Mouse (Mus musculus): ENCODE measurements around the gene Shank1. TPM values are rescaled to one million over a fixed set of nuclear protein-coding genes. Genes with fewer than 3 reads are reported as not detected.
"Not testable (repeated sequence)": the region's sequence is repeated elsewhere in the genome, so short reads cannot be mapped to it uniquely, and the experiment has no call there.

The Shank1 gene
- polyA plus RNA-seq, 1 experiment, result 51.0 TPM

DNA sequence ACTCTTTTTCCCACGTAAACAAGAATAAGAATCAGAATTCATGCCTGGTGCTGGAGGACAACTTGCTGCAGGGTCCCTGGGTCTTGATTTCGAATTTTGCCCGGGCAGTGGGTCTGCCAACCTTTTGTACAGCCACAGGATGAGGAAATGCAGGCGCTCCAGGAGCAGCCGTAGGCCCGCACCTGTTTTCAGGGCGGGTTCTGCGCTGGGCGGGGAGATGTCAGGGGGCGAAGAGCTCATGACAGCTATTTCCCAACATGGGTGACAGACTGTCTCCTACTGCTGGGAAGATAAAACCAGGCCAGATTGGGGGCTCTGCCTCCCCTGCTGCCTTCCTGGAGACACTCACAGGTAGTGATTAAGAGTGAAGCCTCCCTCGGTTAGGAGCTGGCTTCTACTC is 36.0 kb upstream of the Shank1 start:
- WGBS, result 60% methylated on average over 11 of the region's 11 CpGs
- no peak overlapping the region for H3K27ac ChIP-seq (ENCODE audit: insufficient read depth, low read depth, low read length)
- no peak overlapping the region for H3K4me3 ChIP-seq (ENCODE audit: insufficient read depth, low read depth, low read length)
- no peak for TF ChIP-seq CTCF (IDR thresholded peaks at IDR 0.05; ENCODE audit: insufficient read depth, low read depth, low read length)
- no peaks in the 10 kb centered on the region for H3K4me1 ChIP-seq (ENCODE audit: control insufficient read depth, insufficient read depth, low read length)

GRCm38 (mm10) chr7:44275546-44275945 is 34.5 kb upstream of the Shank1 start:
- no peak overlapping the region for H3K27ac ChIP-seq (ENCODE audit: insufficient read depth, low read depth, low read length)
- TF ChIP-seq CTCF (IDR thresholded peaks at IDR 0.05; ENCODE audit: insufficient read depth, low read depth, low read length) (no peak), POLR2A (IDR thresholded peaks at IDR 0.05; ENCODE audit: insufficient read depth, low read depth, low read length) (no peak)
- 76% methylated on average over 3 of the region's 3 CpGs for WGBS
- no peaks in the 10 kb centered on the region for H3K4me1 ChIP-seq (ENCODE audit: control insufficient read depth, insufficient read depth, low read length)
- H3K4me3 ChIP-seq (ENCODE audit: insufficient read depth, low read depth, low read length), result no peak overlapping the region

GRCm38 (mm10) chr7:44276461-44277249 is 33.4 kb upstream of the Shank1 start:
- WGBS, result 63% methylated on average over 10 of the region's 10 CpGs
- H3K4me1 ChIP-seq (ENCODE audit: control insufficient read depth, insufficient read depth, low read length), result peaks cover 4% of the 10 kb centered on the region
- no peak overlapping the region for H3K27ac ChIP-seq (ENCODE audit: insufficient read depth, low read depth, low read length)
- H3K4me3 ChIP-seq (ENCODE audit: insufficient read depth, low read depth, low read length), result no peak overlapping the region
- TF ChIP-seq CTCF (IDR thresholded peaks at IDR 0.05; ENCODE audit: insufficient read depth, low read depth, low read length), result no peak
- no peak for TF ChIP-seq POLR2A (IDR thresholded peaks at IDR 0.05; ENCODE audit: insufficient read depth, low read depth, low read length)

DNA sequence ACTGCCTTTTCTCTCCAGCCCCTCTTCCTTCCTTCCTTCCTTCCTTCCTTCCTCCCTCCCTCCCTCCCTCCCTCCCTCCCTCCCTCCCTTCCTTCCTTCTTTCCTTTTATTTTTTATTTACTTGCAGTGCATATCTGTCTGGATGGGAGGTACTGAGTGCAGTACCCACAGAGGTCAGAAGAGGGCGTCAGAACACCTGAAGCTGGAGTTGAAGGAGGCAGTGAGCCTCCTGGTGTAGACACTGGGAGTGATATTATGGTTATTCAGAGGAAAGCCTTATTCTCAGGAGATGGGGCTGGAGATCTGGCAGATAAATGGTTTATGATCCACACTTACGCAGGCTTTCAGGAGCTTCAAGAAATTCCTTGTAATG is 32.8 kb upstream of the Shank1 start:
- Histone ChIP-seq H3K4me1 (ENCODE audit: control insufficient read depth, insufficient read depth, low read length) (peaks cover 9% of the 10 kb centered on the region), H3K4me3 (ENCODE audit: insufficient read depth, low read depth, low read length) (no peak overlapping the region), H3K27ac (ENCODE audit: insufficient read depth, low read depth, low read length) (no peak overlapping the region)
- 47% methylated on average over 2 of the region's 2 CpGs for WGBS
- no peak for TF ChIP-seq CTCF (IDR thresholded peaks at IDR 0.05; ENCODE audit: insufficient read depth, low read depth, low read length)
- TF ChIP-seq POLR2A (IDR thresholded peaks at IDR 0.05; ENCODE audit: insufficient read depth, low read depth, low read length), result no peak

- H3K27ac ChIP-seq (ENCODE audit: insufficient read depth, low read depth, low read length), result no peak overlapping the region
- no peak overlapping the region for H3K4me3 ChIP-seq (ENCODE audit: insufficient read depth, low read depth, low read length)
- 47% methylated on average over 1 of the region's 1 CpGs for WGBS
- peaks cover 9% of the 10 kb centered on the region for H3K4me1 ChIP-seq (ENCODE audit: control insufficient read depth, insufficient read depth, low read length)
- TF ChIP-seq CTCF (IDR thresholded peaks at IDR 0.05; ENCODE audit: insufficient read depth, low read depth, low read length), result no peak
- no peak for TF ChIP-seq POLR2A (IDR thresholded peaks at IDR 0.05; ENCODE audit: insufficient read depth, low read depth, low read length)
Observed at GRCm38 (mm10) chr7:44280959-44281358, 29.1 kb upstream of the Shank1 start.

DNA sequence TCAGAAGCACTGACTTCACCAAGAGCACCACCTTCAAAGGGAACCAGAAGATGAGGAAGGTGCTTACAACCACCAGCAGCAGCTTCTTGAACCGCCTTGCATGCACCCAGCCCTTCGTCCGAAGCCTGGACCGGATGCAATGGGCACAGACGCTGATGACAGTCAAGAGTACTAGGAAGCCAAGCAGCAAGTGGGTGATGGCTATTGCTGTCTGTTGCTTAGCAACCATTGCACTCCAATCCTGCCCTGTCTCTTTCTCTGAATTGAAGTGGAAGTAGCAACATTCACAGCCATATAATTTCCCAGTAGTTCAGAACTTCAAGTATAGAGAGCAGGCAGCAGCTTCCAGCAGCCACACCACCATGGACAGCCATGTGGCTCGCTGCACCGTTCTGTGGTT is 28.5 kb upstream of the Shank1 start:
- Histone ChIP-seq H3K4me3 (ENCODE audit: insufficient read depth, low read depth, low read length) (no peak overlapping the region), H3K27ac (ENCODE audit: insufficient read depth, low read depth, low read length) (0 out of 2 replicates have a peak overlapping the region, but pooled peaks have one; percentile 1), H3K4me1 (ENCODE audit: control insufficient read depth, insufficient read depth, low read length) (peaks cover 9% of the 10 kb centered on the region)
- 46% methylated on average over 7 of the region's 7 CpGs for WGBS
- no peak for TF ChIP-seq CTCF (IDR thresholded peaks at IDR 0.05; ENCODE audit: insufficient read depth, low read depth, low read length)
- no peak for TF ChIP-seq POLR2A (IDR thresholded peaks at IDR 0.05; ENCODE audit: insufficient read depth, low read depth, low read length)

DNA sequence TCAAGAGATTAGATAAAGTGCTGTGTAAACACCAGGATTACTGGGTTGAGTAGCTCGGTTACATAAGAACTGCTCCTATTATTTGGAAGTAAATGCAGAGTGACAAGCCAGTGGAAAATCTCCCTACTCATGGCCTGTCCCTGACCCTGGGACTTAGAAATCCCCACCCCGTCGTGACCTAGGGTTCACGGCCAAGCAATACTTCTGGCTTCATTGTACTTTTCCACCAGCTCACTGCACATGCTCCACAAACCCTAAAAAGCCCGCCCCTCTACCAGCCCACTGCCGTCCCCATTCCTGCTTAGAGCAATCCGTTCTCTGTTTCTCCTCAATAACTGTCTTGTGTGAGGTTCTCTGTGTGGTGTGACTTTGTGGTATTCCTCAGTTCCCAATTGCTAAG is 22.3 kb upstream of the Shank1 start:
- TF ChIP-seq POLR2A (IDR thresholded peaks at IDR 0.05; ENCODE audit: insufficient read depth, low read depth, low read length), result no peak
- no peak for TF ChIP-seq CTCF (IDR thresholded peaks at IDR 0.05; ENCODE audit: insufficient read depth, low read depth, low read length)
- Histone ChIP-seq H3K27ac (ENCODE audit: insufficient read depth, low read depth, low read length) (no peak overlapping the region), H3K4me1 (ENCODE audit: control insufficient read depth, insufficient read depth, low read length) (no peaks in the 10 kb centered on the region), H3K4me3 (ENCODE audit: insufficient read depth, low read depth, low read length) (no peak overlapping the region)
- 83% methylated on average over 7 of the region's 7 CpGs for WGBS

- WGBS, result 80% methylated on average over 4 of the region's 4 CpGs
- Histone ChIP-seq H3K4me3 (ENCODE audit: insufficient read depth, low read depth, low read length) (no peak overlapping the region), H3K4me1 (ENCODE audit: control insufficient read depth, insufficient read depth, low read length) (no peaks in the 10 kb centered on the region), H3K27ac (ENCODE audit: insufficient read depth, low read depth, low read length) (no peak overlapping the region)
- TF ChIP-seq CTCF (IDR thresholded peaks at IDR 0.05; ENCODE audit: insufficient read depth, low read depth, low read length) (no peak), POLR2A (IDR thresholded peaks at IDR 0.05; ENCODE audit: insufficient read depth, low read depth, low read length) (no peak)
Observed at GRCm38 (mm10) chr7:44290986-44291385, 19.1 kb upstream of the Shank1 start.

DNA sequence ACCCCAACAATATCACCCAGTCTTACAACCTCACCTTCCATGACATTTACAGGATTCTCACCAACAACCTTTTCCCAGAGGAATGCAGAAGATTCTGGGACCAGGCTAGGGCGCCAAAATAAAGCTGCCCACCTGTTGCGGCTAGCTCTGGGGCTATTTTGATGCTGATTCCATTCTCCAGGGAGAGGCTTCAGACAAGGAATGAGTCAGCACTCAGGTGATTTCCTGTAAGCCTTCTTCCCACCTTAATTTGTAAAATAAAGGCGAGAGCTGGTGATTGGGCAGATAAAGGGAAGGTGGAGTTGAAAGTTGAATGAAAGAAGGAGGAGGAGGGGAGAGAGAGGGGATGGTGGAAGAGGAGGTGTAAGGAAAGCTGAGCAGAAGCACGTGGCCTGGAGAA is 18.6 kb upstream of the Shank1 start:
- TF ChIP-seq CTCF (IDR thresholded peaks at IDR 0.05; ENCODE audit: insufficient read depth, low read depth, low read length) (no peak), POLR2A (IDR thresholded peaks at IDR 0.05; ENCODE audit: insufficient read depth, low read depth, low read length) (no peak)
- Histone ChIP-seq H3K27ac (ENCODE audit: insufficient read depth, low read depth, low read length) (no peak overlapping the region), H3K4me3 (ENCODE audit: insufficient read depth, low read depth, low read length) (no peak overlapping the region), H3K4me1 (ENCODE audit: control insufficient read depth, insufficient read depth, low read length) (no peaks in the 10 kb centered on the region)
- 58% methylated on average over 4 of the region's 4 CpGs for WGBS

- not testable (repeated sequence) for H3K4me1 ChIP-seq (ENCODE audit: control insufficient read depth, insufficient read depth, low read length); H3K4me3 ChIP-seq (ENCODE audit: insufficient read depth, low read depth, low read length); H3K27ac ChIP-seq (ENCODE audit: insufficient read depth, low read depth, low read length)
- 83% methylated on average over 2 of the region's 2 CpGs for WGBS
Observed at GRCm38 (mm10) chr7:44297501-44297900, 12.6 kb upstream of the Shank1 start.
